Mouse (Mus musculus) lung, adult 2 months (tissue): ENCODE measurements around the gene Tspo.

Experiments
- CTCF ChIP-seq: fragments of 200-500 bp; IDR thresholded peaks from 2 replicates; pipeline ENCODE4 v1.5.1; 2011; ENCODE audit warnings: mild to moderate bottlenecking, low read length, control low read depth; ENCODE audit not compliant: insufficient read depth
- POLR2A ChIP-seq: fragments of 200-500 bp; IDR thresholded peaks from 2 replicates; pipeline ENCODE4 v1.6.1; 2011; ENCODE audit warnings: low read depth, mild to moderate bottlenecking, control low read depth, low read length, borderline replicate concordance; ENCODE audit errors: extremely low read depth

DNA sequence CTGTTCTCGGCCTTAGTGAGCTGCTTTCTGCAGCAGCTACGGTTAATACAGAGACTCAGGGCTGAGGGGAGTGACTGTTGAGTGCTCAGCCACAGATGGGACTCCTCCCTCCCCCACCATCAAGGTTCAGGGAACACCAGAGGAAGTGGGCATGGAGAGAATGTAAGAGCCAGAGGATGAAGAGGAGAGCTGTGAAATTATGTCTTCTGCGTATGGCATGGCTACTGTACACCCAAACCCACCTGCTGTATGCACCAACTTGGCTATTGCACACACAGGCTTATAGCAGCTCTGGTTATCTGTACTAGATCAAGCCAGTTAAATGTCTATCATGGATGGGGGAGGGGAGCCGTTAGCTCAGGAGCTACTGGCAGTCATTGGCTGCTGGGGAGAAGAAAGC lies 37.8 kb downstream of the Tspo start:
- TF ChIP-seq POLR2A (no peak), CTCF (no peak)
